Mouse (Mus musculus) liver, embryonic 14.5 days (tissue): ENCODE results near the gene Rnf141.

Source experiments
- CTCF ChIP-seq: IDR thresholded peaks from 2 replicates; pipeline ENCODE4 v1.5.1; 2016; ENCODE audit warnings: antibody characterized with exemption, low read depth, control low read depth
- EP300 ChIP-seq: IDR thresholded peaks from 2 replicates; pipeline ENCODE4 v1.6.1; 2016; ENCODE audit warnings: antibody characterized with exemption, low read depth

DNA sequence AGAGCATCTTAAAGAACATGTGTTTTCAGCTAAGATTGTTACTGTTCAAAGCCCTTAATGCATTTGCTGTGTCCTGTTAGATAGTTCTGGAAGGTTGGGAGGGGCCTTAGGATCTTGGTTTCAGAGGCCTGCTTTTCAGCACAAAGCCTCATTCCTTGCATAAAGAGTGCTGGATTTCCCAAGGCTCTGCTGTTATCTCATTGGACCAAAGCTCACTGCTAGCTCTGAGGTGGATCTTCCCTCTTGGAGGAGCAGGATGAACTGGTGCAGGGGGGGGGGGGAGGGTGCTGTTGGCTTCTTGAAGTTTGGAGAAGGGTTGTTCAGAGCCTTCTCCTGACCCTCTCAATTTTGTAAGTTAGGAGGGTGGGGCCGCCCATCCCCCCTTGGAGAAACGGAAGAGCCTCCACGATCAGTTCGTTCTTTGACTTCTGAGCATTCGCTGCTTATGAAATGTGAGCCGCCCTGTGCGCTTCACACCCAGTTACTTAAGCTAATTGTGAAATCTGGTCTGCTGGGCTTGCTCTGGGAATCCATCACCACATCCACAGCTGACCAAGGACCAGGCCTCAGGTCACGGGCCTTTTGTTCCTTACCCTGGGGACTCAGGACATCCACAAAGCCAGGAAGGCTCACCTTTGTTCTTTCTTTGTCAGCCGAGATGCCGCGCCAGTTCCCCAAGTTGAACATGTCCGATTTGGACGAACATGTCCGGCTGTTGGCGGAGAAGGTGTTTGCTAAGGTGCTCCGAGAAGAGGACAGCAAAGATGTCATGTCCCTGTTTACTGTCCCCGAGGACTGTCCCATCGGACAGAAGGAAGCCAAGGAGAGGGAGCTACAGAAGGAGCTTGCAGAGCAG lies 66.9 kb downstream of the Rnf141 start:
- no peak for TF ChIP-seq CTCF
- TF ChIP-seq EP300, result no peak
